Mouse (Mus musculus): ENCODE measurements at regions not wholly inside any gene's neighbourhood (a gene's known extent, or its start where the extent isn't known, plus 50 kb on each side); places are given as distances from the start of the nearest gene placed in this dataset.

DNA sequence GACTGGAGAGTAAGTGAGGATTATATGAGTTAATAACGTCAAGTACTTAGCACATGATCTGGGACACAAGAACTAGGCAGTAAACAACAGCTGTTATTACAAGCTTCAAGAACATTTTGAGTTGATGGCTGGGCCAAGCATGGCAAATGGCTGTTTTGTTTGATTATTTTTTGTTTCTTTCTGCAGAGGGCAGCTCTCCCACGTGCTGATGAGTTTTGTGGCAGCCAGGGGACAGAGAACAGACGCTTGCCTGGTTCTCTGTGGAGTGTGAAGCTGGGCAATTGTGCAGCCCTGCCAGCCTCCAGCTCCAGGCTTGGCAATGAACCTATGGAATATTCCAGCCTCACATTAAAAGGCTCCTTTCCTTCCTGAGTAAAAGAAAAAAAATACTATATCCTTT is 592.2 kb downstream of the Tox3 start:
- DNase-seq (ENCODE audit: low spot score), result no peak

DNA sequence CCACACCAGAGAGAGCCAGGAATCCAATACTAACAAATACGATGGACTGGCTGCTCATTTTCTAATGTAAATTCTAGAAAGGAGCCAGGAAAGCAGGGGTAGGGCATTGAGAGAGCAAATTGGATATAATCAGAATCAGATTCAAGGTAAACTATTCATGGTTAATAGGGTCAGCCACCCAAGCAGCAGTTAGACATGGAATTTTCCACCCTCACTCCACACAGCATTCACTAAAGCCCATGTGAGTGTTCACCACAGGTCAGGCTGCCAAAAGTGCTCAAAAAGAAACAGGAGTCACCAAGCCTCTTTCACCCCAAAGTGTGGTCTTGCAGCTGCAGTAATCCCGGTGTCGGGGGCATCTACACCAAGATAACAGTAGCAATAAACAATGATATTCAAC is 596.9 kb downstream of the Tox3 start:
- DNase-seq (ENCODE audit: low spot score), result no peak

DNA sequence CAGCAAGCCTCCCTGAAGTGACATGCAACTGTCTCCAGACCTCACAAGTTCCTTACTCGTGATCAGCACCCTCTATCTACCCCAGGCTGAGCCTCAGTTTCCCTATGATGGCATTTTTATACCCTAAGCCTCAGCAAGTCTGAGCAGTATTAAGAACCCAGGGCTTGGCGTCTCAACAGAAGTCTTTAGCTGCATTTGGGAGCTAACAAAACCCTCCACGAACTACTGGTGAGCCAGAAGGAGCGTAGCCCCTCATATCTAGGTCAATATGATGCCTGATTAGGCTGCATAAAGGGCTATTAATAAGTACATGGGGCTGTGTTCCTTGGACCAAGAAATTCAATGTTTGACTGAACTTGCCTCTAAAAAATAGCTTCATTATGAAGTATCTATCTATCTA is 600.4 kb downstream of the Tox3 start:
- no peak for DNase-seq (ENCODE audit: low spot score)

DNA sequence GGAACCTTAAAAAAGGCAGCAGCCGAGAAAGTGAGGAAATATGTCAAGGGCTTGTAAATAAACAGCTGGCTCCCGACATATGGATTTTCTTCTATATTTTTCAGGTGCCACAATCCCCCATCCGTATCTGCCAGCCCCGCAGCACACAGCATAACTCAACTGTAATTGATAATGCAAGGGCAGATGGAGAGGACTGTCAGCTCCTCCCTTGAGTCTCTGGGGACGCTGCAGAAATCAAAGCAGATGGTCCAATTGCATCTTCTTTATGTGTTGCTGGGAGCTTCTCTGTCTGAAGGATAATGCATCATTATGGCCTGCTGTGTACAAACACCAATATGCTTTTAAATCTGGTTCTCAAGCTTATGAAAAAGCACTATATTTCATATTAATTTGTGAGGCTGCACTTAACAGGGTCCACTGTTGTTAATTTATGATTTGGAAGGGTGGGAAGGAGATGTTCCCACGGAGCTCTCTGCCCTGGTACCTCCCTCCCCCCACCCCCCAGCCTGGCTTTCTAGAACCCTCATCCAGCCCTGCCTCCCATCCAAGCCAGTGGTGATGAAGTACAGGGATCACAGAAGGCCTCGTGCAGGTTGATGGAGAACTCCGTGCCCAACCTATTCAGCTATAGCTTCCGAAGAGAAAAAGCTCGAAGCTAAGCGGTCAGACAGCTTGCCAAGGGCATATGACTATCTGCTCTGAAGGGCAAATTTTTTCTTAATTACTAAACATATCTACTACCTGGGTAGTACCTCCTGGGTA is 603.7 kb downstream of the Tox3 start:
- DNase-seq (ENCODE audit: low spot score), result no peak

DNA sequence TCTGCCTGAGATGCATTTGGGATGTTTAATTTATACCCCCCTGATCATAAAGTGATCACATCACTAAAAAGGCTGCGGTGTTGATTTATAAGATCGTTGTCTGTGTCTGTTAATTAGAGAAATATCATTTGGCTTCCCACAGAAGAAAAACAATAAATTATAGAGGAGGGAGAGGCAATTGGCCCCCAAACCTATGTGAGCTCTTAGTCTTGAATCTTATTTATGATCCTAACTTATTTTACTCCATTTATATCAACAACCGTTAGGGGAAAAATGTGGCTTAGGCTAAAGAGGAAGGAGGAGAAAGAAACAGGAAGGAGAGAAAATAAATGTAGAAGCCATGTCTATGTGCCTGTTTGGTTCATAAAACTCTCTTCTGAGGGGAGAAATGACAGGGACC is 609.5 kb downstream of the Tox3 start:
- DNase-seq (ENCODE audit: low spot score), result no peak

DNA sequence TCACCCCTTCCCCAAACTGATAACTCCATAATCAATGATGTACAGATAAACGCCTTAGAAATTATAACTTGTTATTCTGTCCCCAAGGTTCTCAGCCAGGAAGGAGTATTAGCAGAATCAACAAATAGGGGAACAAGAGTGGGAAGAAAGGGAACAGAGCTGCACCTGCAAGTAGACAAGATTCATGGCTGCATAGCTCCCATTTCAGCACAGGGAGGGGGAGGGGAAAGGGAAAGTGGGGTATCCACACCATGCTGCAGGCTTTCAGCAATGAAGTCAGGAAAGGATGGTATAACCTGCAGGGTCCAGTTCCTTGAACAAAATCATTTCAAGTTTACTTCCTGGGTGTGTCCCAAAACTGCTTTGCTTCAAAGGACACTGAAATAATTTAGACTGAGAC is 610.5 kb downstream of the Tox3 start:
- DNase-seq (ENCODE audit: low spot score), result no peak

DNA sequence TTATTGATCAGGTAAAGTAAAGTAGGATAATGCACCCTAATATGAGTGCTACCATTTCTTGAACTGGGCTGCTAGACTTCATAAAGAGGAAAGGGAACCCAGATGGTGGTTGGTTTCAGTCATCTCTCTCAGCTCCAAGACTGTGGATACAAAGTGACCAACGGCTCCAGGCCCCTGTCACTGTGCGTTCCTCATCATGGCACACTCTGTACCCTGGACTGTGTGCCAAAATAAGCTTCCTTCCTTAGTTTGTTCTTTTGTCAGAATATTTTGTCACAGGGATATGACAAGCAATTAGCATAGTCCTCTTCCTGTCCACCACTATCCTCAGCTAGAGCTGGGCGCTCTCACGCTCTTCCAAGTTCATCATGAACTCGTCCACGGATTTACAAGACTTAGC is 620.9 kb downstream of the Tox3 start:
- no peak for DNase-seq (ENCODE audit: low spot score)

DNA sequence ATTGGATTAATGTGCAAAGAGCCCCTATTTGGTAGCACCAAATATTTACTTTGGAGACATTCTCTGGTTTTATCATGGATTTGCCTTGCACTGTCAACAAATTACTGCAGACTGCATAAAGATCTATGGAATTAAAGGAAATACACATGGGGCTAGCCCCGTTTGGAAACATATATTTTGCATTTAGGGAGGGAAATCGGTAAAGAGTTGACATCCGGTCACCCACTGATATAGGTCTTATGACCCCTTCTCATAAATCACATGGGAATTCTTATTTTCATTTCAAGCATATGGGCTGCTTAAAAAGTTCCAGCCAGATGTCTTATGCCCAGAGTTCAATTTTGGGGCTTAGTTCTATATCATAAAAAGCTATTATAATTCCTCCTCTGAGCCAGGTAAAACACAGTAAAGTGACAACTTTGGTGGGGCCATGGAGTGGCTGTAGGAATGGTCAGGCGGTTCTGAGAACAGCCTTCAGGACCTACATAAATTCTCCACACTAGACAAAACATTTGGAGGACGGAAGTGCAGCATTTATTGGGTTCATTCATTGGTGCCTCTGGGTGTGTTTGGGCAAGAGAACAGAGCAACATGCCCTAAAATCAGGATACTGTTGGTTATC is 626.3 kb downstream of the Tox3 start:
- no peak for DNase-seq (ENCODE audit: low spot score)

DNA sequence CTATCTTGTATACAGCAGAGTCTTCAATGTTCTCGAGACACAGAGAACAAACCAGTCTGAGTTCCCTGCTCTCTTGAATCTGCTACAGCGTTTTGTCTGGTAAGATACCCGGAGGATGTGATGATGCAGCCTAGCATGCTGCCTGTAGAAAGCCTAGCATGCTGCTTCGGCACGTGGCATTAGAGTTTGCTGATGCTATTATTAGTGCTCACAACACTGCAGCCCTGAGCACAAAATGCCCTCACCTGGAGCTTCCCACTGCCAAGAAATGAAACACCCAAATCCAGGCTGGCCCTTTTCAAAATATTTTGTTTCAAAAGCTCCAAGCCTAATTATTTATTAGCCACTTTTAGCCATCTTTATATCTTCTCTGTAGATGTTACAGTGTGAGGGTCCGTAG is 634.3 kb downstream of the Tox3 start:
- no peak for DNase-seq (ENCODE audit: low spot score)

DNA sequence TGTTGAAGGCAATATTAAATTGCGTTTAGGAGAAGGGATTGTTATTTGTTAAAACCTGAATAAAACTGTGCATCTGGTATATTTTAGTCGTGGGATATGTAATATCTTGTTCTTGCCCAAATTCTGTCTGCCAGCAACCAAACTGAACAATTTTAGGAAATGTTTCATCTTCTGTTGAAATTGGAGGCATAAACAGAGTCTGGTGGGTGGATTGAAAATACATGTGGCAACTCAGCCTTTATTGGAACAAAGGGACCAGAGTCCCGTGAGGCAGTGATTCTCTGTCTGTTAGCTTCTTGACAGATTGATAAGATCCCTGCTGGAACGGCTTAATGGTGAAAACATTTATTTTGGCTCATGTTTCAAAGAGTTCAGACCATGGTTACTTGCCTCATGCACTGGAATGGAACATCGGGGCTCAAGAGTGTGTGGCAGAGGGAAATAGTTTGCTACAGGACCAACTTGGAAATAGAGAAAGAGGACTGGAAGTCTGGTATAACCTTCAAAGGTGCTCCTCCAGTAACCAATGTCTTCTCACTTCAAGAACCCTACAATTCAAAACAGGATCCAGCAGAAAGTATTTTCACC is 640.7 kb downstream of the Tox3 start:
- DNase-seq (ENCODE audit: low spot score), result no peak

DNA sequence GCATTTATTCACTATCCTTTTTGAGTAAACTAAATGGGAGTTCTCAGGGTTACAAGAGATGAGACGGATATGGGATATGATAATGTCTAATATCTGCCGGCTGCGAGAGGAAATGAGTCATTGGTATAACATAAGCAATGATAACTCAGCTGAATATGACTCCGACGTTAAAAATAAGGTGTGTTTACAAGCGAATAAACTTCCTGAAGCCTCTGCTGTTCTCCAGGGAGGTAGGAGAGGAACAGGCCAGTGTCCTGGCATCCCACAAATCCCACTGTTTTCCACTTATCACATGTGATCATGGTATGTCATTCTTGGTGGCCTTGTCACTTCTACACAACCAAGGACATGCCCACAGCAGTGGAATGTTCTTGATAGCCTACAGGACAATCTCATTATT is 641.7 kb upstream of the Sall1 start:
- no peak for DNase-seq (ENCODE audit: low spot score)

DNA sequence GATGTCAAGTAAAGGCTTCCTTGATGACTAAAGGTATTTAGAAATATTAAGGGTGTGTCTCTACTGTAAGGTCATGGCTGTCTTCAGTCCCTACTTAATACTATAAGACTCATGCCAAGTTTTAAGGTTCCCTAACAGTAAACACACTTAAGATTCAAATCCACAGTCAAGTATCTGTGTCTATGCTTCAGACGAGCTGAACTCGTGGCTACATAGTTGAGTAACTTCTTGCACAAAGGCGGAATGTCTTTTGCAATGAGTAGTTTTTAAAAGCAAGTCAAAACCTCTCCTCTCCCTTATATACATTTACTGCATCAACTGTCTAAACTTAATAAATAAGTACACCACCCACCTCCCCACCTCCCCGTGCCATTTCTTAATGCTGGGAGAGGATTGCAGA is 637.0 kb upstream of the Sall1 start:
- DNase-seq (ENCODE audit: low spot score), result no peak

DNA sequence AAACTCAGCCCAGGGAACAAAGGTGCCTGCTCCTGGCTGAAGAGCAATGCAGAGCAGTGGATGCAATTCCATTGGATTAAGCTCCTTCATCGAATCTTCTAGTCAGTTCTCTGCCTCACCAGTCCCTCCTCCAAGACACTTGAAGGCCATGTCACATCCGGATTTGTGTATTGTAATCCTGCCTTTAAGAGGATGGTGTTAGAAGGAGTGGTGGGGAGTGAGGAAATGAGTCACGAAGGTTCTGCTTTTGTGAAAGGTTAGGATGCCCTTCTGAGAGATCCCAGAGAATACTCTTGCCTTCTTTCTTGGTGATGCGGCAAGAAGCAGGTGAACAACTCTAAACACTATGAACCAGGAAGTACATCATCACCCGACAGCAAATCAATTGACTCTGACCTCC is 636.4 kb upstream of the Sall1 start:
- DNase-seq (ENCODE audit: low spot score), result no peak

DNA sequence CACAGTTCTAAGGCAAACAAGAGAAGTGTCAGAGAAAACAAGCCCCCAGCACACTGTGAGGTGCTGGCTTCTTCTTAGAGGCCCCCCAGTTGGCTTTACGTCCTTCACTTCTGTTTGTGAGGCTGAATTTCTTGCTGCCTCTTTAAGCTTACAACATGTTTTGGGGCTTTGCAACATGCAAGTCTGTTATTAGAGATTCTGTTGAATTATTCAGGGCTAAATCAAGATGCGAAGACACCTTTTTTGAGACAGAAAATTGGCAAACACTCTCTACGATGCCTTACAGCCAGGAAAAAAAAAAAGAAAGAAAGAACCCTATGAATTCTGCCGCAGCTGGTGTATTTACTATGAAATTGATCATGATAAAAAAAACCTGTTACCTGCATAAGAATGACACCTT is 635.6 kb upstream of the Sall1 start:
- DNase-seq (ENCODE audit: low spot score), result no peak

DNA sequence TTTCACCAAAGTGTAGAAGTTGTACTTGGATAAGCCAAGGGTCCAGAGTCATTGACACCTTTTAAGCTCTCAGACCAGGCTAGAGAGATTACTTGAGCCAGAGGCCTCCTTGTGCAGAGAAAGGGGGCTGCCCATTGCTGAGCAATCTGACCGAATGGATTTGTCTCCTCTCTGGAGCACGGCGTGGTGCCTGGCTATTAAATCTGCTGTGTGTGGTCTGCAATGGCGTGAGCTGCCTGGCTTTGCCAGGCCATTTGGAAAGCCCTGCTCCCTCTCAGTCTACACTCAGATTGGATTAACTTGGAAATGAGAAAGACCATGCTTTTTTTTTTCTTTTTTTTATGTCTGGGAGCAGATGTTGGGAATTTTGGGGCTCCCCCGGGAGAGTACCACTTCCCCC is 633.3 kb upstream of the Sall1 start:
- no peak for DNase-seq (ENCODE audit: low spot score)

DNA sequence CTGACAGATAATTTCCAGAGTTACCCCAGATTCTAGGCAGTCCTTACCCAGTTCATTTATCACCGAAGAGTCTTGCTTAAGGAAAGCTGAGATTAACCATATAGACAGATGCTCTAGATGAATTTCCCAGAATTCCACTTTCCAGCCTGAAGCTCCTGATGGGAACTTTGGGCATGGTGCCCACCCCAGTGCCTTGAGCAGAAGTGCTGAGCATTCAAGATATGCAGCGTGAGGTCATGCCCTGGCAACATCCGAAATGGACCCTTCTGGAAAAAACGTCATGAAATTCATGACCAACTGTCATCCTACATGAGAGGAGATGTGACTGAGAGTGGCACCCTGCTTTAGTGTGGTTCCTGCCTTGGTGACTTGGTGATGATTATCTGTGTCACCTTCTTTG is 629.9 kb upstream of the Sall1 start:
- no peak for DNase-seq (ENCODE audit: low spot score)

DNA sequence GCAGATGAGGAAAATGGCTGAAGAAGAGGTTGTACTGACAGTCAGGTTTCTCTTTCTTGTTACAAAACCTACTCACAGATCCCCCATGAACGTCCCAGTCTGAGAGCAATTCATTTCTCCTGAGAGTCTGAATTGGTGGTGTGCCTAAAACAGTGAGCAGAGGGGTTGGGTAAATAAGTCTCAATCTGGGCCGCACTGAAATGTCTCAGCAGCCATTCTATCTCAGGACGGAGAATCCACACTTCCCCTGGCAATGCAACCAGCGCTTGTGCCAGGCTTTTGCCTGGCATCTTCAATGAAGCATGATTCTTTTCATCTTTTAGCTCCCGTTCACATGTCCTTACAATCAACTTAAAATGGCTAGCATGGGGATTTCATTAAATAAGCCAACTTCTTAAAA is 628.7 kb upstream of the Sall1 start:
- DNase-seq (ENCODE audit: low spot score), result no peak

DNA sequence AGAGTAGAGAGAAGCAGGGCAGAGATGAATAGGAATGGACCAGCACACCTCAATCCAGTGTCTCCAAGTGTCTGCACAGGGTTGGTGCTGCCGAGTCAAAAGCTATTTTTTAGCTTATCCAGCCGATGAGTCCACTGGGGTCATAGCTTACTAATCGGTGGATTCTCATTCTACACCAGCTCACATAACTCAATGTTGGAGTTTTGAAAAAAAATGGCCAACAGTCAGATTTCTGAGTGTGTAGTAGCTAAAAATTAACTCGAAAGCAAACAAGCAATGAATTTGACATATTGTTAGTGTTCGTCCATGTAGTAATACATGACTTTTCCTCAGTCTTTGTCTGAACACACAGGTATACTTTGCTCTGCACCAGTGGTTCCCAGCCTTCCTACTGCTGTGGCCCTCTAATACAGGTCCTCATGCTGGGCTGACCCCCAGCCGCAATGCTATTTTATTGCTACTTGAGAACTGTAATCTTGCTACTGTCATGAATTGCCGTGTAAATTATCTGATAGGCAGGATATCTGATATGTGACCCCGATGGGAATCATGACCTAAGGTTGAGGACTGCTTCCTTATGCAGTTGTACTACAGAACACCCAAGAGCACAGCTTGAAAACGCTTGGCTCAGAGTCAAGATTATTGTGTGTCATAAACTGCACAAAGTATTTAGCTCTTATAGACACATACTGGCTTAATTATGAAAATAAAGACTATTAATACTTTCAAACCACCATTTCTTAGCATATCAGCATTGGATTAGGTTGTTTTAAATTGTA is 621.1 kb upstream of the Sall1 start:
- no peak for DNase-seq (ENCODE audit: low spot score)

DNA sequence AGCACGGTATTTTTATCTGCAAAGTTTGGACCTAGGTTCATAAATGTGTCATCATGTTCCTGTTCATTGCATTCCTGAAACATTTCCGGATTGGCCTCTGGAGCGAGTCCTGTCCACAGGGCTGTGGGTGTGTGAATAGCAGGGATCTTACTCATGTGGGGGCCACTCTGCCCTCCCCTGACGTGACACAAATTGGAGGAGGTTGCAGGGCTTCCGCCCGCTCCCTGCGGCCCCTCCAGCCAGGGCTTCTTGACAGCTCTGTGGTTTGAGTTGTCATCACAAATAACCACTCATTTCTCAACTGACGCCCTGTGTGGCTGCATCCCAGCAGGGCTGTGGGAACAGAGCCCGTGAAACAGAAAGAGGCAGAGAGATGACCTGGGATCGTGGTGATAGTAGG is 619.9 kb upstream of the Sall1 start:
- no peak for DNase-seq (ENCODE audit: low spot score)

DNA sequence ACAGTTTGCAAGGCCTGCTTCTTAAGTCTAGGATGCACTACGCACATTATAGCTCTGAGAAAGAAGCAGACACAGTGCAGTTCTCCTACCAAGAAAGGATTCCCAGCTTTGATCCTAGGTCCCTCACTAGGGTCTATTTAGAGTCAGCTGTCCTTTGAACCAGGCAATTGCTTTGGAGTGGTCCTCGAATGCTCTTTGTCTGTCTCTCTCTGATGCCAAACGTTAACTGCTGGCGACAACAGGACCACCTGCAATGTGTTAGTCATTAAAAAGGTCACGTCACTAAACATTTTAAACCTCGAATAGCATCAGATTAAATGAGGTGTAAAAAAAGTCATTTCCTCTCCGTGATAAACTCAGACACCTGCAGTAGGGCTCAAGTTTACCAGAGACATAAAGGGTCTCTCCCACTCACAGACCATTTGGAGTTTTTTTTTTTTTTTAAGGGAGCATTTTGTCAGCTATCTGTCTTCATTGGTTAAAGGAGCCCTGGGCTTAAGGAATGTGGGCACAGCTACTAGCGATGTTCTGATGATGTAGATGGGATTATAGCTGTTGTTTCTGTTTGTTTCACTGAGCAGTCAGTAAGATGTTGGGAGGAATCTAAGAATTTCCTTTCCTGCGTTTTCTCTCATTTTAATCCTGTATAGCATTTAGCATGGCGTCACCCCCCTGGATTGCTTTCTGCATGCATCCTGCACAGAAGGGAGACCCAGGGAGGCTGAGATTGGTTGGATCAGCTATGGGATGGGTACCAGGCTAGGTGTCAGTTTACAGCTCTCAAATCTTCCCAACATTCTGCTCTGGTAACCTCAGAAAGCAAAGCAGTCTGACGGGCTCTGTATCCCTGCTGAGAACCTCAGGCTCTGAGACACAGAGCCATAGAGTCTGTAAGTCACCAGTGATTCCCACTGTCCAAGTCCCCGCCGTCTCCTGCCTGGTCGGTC is 615.3 kb upstream of the Sall1 start:
- DNase-seq (ENCODE audit: low spot score), result no peak

DNA sequence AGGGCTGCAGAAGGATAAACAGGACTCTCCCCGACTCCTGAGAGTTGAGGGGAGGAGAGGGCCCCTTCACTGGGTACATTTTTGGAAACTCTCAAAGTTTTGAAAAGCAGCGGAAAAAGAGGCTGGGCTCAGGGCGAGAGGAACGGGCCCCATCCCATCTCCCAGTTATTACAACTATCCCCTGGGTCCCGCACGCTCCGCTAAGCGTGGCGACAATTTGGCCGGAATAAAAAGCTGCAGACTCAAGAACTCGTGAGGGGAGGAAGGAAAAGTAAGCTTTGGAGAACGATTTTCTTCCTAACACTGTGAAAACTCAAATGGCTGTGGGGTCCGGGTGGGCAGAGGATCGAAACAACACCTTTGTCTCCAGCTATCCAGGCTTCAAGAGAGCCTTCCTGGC is 611.4 kb upstream of the Sall1 start:
- no peak for DNase-seq (ENCODE audit: low spot score)
